Mouse (Mus musculus): ENCODE results near the gene AF366264. TPM values are rescaled to one million over a fixed set of nuclear protein-coding genes. Genes with fewer than 3 reads are reported as not detected.

The AF366264 gene
- not detected in 2 replicates for polyA plus RNA-seq (2015; fragmentation: Nextera tagmentation; extraction: Ambion mirVana)

GRCm38 (mm10) chr8:13838289-13838688 is at the start of gene AF366264:
TSS of gene AF366264 (minus strand) at chr8:13838389.

DNA sequence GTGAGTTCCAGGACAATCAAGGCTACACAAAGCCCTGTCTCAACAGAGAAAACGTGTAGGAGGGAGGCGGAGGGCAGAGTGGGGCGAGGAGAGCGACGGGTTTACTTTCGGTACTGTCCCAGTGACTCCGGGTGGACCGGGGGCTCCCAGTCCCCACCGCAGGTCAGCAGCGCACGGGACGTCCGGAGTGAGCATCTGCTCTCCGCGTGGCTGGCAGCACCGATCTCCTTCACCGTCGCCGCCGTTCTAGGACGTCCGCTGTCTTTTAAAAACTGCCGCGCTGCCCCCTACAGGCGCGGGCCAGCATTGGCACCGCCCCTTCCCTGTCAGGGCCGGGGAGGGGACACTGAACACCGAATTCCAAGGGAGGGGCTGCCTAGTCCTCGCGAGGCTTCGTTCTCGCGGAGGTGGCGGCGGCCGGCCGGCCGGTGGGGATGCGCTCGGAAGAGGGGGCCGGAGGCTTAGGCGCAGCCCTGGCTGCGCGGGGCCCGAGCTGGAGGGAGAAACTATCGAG is 52.9 kb downstream of the AF366264 start, which contains the start of gene Upf3a:
Gene Upf3a (plus strand): TSS at position 366 of the 514 bp plus-strand sequence.

Other genes starting within 250 kb of the AF366264 start
- 14.8 and 21.8 TPM in 2 replicates for gene Rasa3, start 160.8 kb downstream of the AF366264 start, polyA plus RNA-seq (2015; fragmentation: Nextera tagmentation; extraction: Ambion mirVana)
- gene Cfap97d2, start 132.5 kb downstream of the AF366264 start, polyA plus RNA-seq (2015; fragmentation: Nextera tagmentation; extraction: Ambion mirVana) = not detected in 2 replicates
- 66.6 and 73.9 TPM in 2 replicates for gene Cdc16, start 80.7 kb downstream of the AF366264 start, polyA plus RNA-seq (2015; fragmentation: Nextera tagmentation; extraction: Ambion mirVana)
- gene Upf3a, start 52.8 kb downstream of the AF366264 start, polyA plus RNA-seq (2015; fragmentation: Nextera tagmentation; extraction: Ambion mirVana) = 19.7 and 25.7 TPM in 2 replicates
- gene Champ1, start 31.3 kb upstream of the AF366264 start, polyA plus RNA-seq (2015; fragmentation: Nextera tagmentation; extraction: Ambion mirVana) = 9.3 and 9.7 TPM in 2 replicates
- 36.4 and 41.4 TPM in 2 replicates for gene Coprs, start 51.9 kb upstream of the AF366264 start, polyA plus RNA-seq (2015; fragmentation: Nextera tagmentation; extraction: Ambion mirVana)

All from skeletal muscle tissue, postnatal 0 days (tissue).